Mouse (Mus musculus) thymus, postnatal 4 days (tissue): ENCODE data around the gene Pidd1.
A peak's percentile ranks its signal among the peaks of the same experiment; 100 is the strongest.

ENCODE experiments used
- DNase-seq: peaks from one replicate; pipeline ENCODE4 v3.0.0; 2021

Pidd1 gene

GRCm38 (mm10) chr7:141435129-141435855 lies 8.5 kb downstream of the Pidd1 start:
- DNase-seq: peak; percentile 72

GRCm38 (mm10) chr7:141434464-141434863 lies 9.4 kb downstream of the Pidd1 start:
- peak; percentile 59 for DNase-seq

DNA sequence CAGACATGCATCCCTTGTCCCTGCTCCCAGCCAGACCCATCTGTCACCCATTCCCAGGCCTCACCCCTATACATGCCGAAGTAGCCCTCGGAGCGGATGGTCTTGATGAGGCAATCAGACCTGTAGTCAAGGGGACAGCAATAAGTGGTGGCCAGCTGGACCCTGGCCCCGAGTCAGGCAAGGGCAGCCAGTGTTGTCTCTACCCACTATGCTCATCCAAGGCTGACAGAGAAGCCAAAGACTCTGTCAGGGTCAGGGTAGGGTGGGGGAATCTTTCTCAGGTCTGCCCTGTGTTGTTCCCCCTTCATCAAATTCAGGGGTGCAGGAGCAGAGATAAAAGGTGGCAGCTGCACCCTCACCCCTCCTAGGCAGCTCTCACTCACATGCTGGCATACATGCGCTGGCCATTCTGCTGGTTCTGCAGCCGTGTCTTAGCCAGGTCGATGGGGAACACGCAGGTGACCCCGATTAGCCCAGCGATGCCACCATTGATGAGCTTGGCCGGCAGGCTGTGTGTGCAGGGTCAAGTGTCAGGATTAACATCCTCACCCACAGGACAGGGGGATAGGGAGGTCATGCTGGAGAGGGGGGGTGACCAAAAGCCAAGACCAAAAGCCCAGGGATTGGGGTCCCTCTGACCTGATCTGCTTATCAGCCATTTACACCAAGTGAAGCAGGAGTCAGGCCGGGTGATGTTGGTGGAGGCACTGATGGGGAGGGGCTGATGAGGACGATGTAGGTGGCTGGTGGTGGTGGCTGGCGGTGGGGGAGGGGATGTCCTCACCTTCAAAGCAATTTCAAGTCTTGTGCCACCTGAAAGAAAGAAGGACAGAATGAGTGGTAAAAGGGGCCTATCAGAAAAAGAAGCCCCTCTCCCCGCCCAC lies 10.1 kb downstream of the Pidd1 start:
- peak; percentile 29 for DNase-seq

- peak; percentile 15 for DNase-seq
Measured at GRCm38 (mm10) chr7:141432741-141433516, 10.9 kb downstream of the Pidd1 start.

- peak; percentile 10 for DNase-seq
Measured at GRCm38 (mm10) chr7:141432186-141432611, 11.6 kb downstream of the Pidd1 start.

GRCm38 (mm10) chr7:141431434-141432185 lies 12.2 kb downstream of the Pidd1 start:
- peak; percentile 10 for DNase-seq

DNA sequence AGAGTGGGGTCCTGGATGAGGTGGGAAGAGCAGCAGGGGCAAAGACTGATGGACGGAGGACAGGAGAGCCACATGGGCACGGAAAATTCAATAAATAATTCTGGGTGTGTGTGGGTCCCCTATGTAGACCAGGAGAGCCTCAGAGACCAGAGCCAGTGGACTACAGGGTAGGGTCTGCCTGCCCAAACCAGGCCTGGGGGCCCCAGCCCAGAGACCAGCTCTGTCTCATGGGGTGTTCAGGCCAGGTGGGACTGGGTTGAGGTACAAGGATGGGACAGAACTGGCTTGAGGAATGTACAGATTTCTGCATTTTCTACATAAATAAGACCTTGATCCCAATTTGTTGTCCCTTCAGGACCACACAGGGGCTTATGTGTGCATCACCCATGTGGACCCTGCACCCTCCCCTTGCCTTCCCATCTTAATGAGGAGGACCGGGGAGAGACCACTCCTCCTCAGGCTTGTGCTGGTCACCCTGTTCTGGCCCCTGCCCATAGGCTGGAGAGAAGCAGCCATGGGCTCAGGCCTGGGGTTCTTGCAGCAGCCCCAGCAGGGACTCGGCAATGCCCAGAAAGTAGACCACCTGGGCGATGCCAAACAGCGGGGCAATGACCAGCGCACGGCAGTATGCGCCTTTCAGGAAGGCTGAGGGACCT lies 13.1 kb downstream of the Pidd1 start:
- DNase-seq: peak; percentile 6

GRCm38 (mm10) chr7:141429840-141430584 lies 13.8 kb downstream of the Pidd1 start:
- DNase-seq: peak; percentile 9

DNA sequence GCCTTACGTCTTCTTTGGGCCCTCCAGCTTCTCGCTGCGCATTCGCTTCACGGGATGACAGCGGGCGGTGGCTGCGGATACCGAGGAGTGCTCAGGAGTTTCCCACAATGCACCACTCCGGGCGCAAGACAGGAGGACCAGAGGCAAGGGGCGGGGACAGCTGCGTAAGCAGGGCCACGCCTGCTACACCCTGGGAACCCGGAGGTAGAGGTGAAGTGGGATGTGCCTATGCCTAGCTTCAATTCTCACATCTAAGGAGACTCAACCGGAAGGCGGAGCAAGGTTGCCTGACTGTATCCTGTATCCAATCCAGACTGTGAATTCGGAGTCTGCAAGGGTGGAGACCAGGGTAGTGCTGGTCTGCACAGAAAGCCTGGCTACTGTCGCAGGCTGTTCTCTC lies 14.5 kb downstream of the Pidd1 start, which contains the start of gene Cend1:
Cend1 (minus strand) TSS at position 182 of the 400 bp plus-strand sequence.
- peak; percentile 58 for DNase-seq

- no peak for DNase-seq
Measured at GRCm38 (mm10) chr7:141428701-141429100, 15.1 kb downstream of the Pidd1 start.

GRCm38 (mm10) chr7:141426948-141427730 lies 16.7 kb downstream of the Pidd1 start:
- no peak for DNase-seq

GRCm38 (mm10) chr7:141423811-141424210 lies 20.0 kb downstream of the Pidd1 start:
- no peak for DNase-seq

DNA sequence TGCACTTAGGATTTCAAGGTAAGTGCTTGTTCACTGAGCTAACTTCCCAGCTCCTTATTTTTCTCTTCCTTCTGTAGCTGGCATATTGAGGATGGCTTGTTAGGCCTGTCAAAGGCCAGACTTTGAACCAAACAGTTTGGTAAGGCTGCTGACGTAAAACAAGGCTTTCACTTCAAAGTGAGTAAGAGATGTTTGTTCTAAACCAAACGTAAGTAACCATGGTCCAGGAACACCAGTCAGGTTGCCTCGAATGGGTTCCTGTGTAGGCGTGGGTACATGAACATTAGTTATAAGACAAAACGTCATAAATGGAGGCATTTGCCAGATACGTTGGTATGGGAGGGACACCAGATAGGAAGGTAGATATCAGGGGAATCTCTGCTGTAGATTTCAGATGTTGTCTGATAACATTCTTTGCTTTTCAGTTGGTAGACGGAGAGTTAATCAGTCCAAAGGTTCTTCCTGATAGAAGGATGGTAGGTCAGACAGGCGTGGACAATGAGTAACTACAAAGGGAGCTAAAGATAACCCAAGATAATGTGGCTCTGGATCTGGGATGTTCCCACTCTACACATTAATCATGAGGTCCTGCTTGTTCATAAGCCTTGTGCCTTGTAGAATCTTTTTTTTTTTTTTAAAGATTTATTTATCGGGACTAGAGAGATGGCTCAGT lies 23.7 kb downstream of the Pidd1 start:
- no peak for DNase-seq

DNA sequence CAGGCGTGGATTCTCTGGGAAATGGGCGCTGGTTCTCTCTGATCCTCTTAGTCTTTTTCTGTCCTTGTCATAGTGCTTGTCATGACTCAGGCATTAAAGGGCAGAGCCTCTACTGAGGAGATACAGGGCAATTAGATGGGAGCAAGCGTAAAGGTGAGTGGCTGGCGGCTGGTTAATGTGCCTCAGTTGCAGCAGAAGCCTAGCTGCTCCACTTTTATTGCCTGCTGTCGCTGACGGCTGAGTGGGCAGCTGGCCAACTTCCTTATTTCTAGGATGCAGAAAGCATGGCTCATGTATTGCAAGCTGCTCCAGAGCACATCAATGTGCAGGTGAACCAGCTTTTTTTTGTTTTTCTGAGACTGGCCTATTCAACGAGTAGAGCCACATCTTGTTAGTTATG lies 24.9 kb downstream of the Pidd1 start:
- no peak for DNase-seq

DNA sequence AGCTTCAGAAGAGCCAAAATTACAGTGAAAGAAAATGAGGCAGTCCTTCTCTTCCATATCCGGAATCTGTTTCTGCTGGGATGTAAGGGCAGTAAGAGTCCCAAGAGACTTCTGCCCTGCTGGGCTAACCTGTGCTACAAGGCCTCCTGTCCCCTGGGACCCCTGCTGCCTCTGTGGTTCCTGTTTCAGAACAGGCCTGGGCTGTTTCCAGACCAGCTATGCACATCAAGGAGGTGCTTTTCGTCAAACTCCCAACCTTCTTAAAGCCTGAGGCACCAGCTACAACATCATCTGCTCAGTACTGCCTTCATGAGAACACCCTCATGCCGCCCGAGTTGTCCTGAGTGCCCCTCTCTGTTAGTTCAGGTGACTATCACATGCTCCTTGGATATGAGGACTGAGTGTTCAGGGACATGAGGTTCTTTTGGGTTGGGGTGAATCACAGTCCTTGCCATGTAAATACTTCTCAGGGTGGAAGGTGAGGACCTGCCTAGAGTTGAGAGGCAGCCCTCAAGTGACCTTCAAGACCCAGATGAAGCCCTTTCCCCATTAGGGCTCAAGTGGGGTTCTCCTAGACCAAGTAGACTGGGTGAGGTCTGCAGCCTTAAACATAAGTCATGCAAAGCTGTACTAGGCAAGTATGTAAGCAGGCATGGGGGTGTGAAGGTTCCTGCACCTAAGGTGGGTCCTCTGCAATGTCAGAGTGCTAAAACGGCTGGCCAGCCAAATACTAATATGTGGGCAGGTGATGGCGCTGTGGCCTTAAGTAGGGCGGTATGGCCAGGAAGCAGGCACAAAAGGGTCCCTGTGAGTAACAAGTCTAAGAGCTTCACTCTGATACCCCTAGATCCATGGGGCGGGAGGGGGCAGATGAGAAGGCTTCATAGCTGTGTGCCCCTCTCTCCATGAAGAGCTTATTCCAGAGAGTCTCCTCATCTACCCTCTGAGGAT lies 25.8 kb downstream of the Pidd1 start:
- DNase-seq: no peak

DNA sequence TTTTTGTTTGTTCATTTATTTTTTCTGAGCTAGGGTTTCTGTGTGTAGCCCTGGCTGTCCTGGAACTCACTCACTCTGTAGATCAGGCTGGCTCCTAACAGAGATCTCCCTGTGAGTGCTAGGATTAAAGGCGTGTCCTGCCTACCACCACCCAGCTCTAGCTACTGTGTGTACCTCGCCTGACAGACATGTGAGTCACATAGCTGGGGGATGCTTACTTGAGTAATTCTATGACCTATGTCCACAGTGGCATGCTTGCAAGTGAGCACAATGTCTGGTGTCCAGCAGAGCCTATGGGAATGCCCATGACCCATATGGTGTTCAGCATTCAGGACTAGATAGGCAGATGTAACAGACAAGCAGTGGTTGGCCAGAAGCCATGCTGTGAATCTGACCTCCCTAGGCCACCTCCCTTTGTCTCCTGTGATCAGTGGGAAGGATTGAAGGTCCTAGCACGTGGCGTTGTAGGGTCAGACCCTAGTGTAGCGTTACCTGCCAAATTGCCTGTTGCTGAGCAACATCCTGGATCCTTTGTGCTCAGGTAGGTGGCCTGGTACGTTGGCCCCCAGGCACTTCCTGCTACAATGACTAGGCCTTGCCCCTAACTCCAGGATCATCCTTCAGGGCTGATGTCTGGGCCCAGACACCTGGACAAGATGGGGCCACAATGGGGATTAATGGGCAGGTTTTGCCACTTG lies 27.5 kb downstream of the Pidd1 start:
- DNase-seq: no peak

- peak; percentile 100 for DNase-seq
Measured at GRCm38 (mm10) chr7:141413809-141414584, 29.8 kb downstream of the Pidd1 start, which contains the start of gene Gatd1. Gene Gatd1, minus strand, starts transcription at chr7:141414136.
